In genomic region chrX:101427774-101428173, GRCm38 (mm10) we compare ENCODE assay signal across 8 mouse cellular contexts. TPM values are rescaled to one million over a fixed set of nuclear protein-coding genes. Genes with fewer than 3 reads are reported as not detected.
DNase-seq lines count a peak whose midpoint lies in the region; ATAC-seq and TF ChIP-seq lines count a peak whose summit lies in the region.

No protein-coding gene starts in this region.

- TF ChIP-seq EP300 in liver, embryonic 14.5 days (IDR thresholded peaks at IDR 0.05; ENCODE audit: low read depth) = no peak

- H3K36me3 ChIP-seq in hindbrain, embryonic 10.5 days = peaks cover 18% of the 10 kb centered on the region
- no peaks in the 10 kb centered on the region; the same call in 1 of the 2 replicates for H3K36me3 ChIP-seq in hindbrain, embryonic 12.5 days
- H3K36me3 ChIP-seq in G1E (replicated peaks) = peaks cover 11% of the 10 kb centered on the region
- peaks cover 4% of the 10 kb centered on the region for H3K36me3 ChIP-seq in liver, embryonic 14.5 days (replicated peaks; ENCODE audit: control insufficient read depth, insufficient read depth, low read depth)
- no peaks in the 10 kb centered on the region for H3K36me3 ChIP-seq in intestine, embryonic 16.5 days (ENCODE audit: control insufficient read depth, insufficient read depth, low read length)

- H3K4me3 ChIP-seq in hindbrain, embryonic 10.5 days = no peak overlapping the region
- no peak overlapping the region for H3K4me3 ChIP-seq in hindbrain, embryonic 12.5 days
- H3K4me3 ChIP-seq in G1E (ENCODE audit: low read depth, low read length) = no peak overlapping the region
- H3K4me3 ChIP-seq in liver, embryonic 14.5 days (ENCODE audit: insufficient read depth in 1 of 2, low read depth in 2 of 2, low read length in 2 of 2) = no peak overlapping the region
- no peak overlapping the region for H3K4me3 ChIP-seq in intestine, embryonic 16.5 days (ENCODE audit: low read length)

- TF ChIP-seq CTCF in G1E (IDR thresholded peaks at IDR 0.05; ENCODE audit: low read depth, low read length) = 0 out of 2 replicates have a peak, but pooled peaks have one; percentile 23
- peak; percentile 61 for TF ChIP-seq CTCF in liver, embryonic 14.5 days (IDR thresholded peaks at IDR 0.05; ENCODE audit: low read depth)

- H3K9ac ChIP-seq in hindbrain, embryonic 12.5 days = no peak overlapping the region
- no peak overlapping the region for H3K9ac ChIP-seq in liver, embryonic 14.5 days (replicated peaks)
- H3K9ac ChIP-seq in intestine, embryonic 16.5 days (ENCODE audit: low read depth, low read length) = no peak overlapping the region

- no peaks in the 10 kb centered on the region for H3K9me3 ChIP-seq in hindbrain, embryonic 10.5 days
- H3K9me3 ChIP-seq in hindbrain, embryonic 12.5 days (replicated peaks) = no peaks in the 10 kb centered on the region
- H3K9me3 ChIP-seq in G1E (replicated peaks) = no peaks in the 10 kb centered on the region
- no peaks in the 10 kb centered on the region for H3K9me3 ChIP-seq in liver, embryonic 14.5 days (ENCODE audit: control insufficient read depth, low read length)
- H3K9me3 ChIP-seq in intestine, embryonic 16.5 days (ENCODE audit: control insufficient read depth, low read length) = no peaks in the 10 kb centered on the region

- WGBS in hindbrain, embryonic 10.5 days = 3% methylated on average over 1 of the region's 1 CpGs
- WGBS in hindbrain, embryonic 12.5 days = 0% methylated on average over 1 of the region's 1 CpGs
- 0% methylated on average over 1 of the region's 1 CpGs for WGBS in liver, embryonic 14.5 days (ENCODE audit: insufficient replicate concordance)
- WGBS in intestine, embryonic 16.5 days = 13% methylated on average over 1 of the region's 1 CpGs

- no peak for ATAC-seq in hindbrain, embryonic 12.5 days (ENCODE audit: low FRiP score)
- no peak for ATAC-seq in G1E (ENCODE audit: extremely low read depth, insufficient number of reproducible peaks, low FRiP score, poor library complexity, severe bottlenecking)
- no peak for ATAC-seq in liver, embryonic 14.5 days (ENCODE audit: insufficient read depth)
- ATAC-seq in granulocyte monocyte progenitor cell, adult 5-6 weeks (replicated peaks; ENCODE audit: poor library complexity, severe bottlenecking) = no peak
- no peak for ATAC-seq in intestine, embryonic 16.5 days

- no peak overlapping the region for H3K4me2 ChIP-seq in hindbrain, embryonic 12.5 days (replicated peaks)
- peak overlapping the region; percentile 73 for H3K4me2 ChIP-seq in liver, embryonic 14.5 days (ENCODE audit: low read depth)
- no peak overlapping the region for H3K4me2 ChIP-seq in intestine, embryonic 16.5 days (ENCODE audit: low read depth, low read length)

- 0 out of 2 replicates have a peak, but pooled peaks cover 4% of the 10 kb centered on the region for H3K27me3 ChIP-seq in hindbrain, embryonic 10.5 days (ENCODE audit: insufficient read depth, poor library complexity, severe bottlenecking)
- H3K27me3 ChIP-seq in hindbrain, embryonic 12.5 days = peaks cover 3% of the 10 kb centered on the region; the same call in 1 of the 2 replicates
- H3K27me3 ChIP-seq in G1E (ENCODE audit: insufficient read depth, low read length) = no peaks in the 10 kb centered on the region
- H3K27me3 ChIP-seq in liver, embryonic 14.5 days (ENCODE audit: control insufficient read depth, insufficient read depth, low read length) = no peaks in the 10 kb centered on the region
- H3K27me3 ChIP-seq in intestine, embryonic 16.5 days (replicated peaks; ENCODE audit: control insufficient read depth, insufficient read depth, low read length) = no peaks in the 10 kb centered on the region

- H3K4me1 ChIP-seq in hindbrain, embryonic 10.5 days (replicated peaks) = no peaks in the 10 kb centered on the region
- H3K4me1 ChIP-seq in hindbrain, embryonic 12.5 days = 0 out of 2 replicates have a peak, but pooled peaks cover 3% of the 10 kb centered on the region
- peaks cover 19% of the 10 kb centered on the region for H3K4me1 ChIP-seq in G1E (ENCODE audit: insufficient read depth, low read depth, low read length)
- H3K4me1 ChIP-seq in liver, embryonic 14.5 days (replicated peaks; ENCODE audit: control insufficient read depth in 2 of 2, insufficient read depth in 2 of 2, low read length in 1 of 2) = peaks cover 0 to 8% of the 10 kb centered on the region in 2 experiments; a peak in 3 of 4 replicates
- no peaks in the 10 kb centered on the region for H3K4me1 ChIP-seq in intestine, embryonic 16.5 days (ENCODE audit: control insufficient read depth, insufficient read depth, low read length)

- peak; percentile 7 for DNase-seq in hindbrain, embryonic 10.5 days (ENCODE audit: low spot score)
- DNase-seq in B cell, adult 2 months = peak; percentile 42 to 44
- no peak for DNase-seq in G1E (ENCODE audit: low spot score)
- peak in 2 of 3 experiments; percentile 12 to 26 for DNase-seq in liver, embryonic 14.5 days (ENCODE audit: low read depth in 3 of 3, low spot score in 3 of 3)
- DNase-seq in Muller cell, postnatal 12 days (ENCODE audit: inconsistent ontology term) = no peak

- H3K27ac ChIP-seq in hindbrain, embryonic 10.5 days = no peak overlapping the region
- no peak overlapping the region for H3K27ac ChIP-seq in hindbrain, embryonic 12.5 days
- H3K27ac ChIP-seq in liver, embryonic 14.5 days = peak overlapping the region; percentile 79; the same call in 1 of the 2 replicates
- H3K27ac ChIP-seq in intestine, embryonic 16.5 days (ENCODE audit: low read length) = no peak overlapping the region

RNA-seq across cellular contexts. Expression of gene Nono, which starts 1.3 kb away (rescaled TPM):
- polyA plus RNA-seq in hindbrain, embryonic 10.5 days (2016; fragmentation: Nextera tagmentation; extraction: Ambion mirVana) = 554 and 625 TPM in 2 replicates
- 502 and 525 TPM in 2 replicates for polyA plus RNA-seq in hindbrain, embryonic 12.5 days (2016; fragmentation: Nextera tagmentation; extraction: Ambion mirVana)
- total RNA-seq in G1E (2014; fragmentation: Nextera tagmentation) (573 and 719 TPM in 2 replicates), G1E (2017) (500 and 525 TPM in 2 replicates)
- polyA plus RNA-seq in G1E (2012) = 54.1 and 100 TPM in 2 replicates
- polyA plus RNA-seq in liver, embryonic 14.5 days (2012; rRNA removed) = 78.8 and 117 TPM in 2 replicates
- polyA plus RNA-seq in liver, embryonic 14.5 days (2014; fragmentation: Nextera tagmentation; extraction: Ambion mirVana) = 103 and 113 TPM in 2 replicates
- total RNA-seq in granulocyte monocyte progenitor cell, adult 5-6 weeks (2014; fragmentation: Nextera tagmentation) = 239 and 268 TPM in 2 replicates
- 475 and 508 TPM in 2 replicates for total RNA-seq in granulocyte monocyte progenitor cell, adult 5-6 weeks (2017)
- polyA plus RNA-seq in intestine, embryonic 16.5 days (2015; fragmentation: Nextera tagmentation; extraction: Ambion mirVana) = 272 and 304 TPM in 2 replicates

RNA-seq across cellular contexts. Expression of gene Zmym3, which starts 7.1 kb away (rescaled TPM):
- polyA plus RNA-seq in hindbrain, embryonic 10.5 days (2016; fragmentation: Nextera tagmentation; extraction: Ambion mirVana) = 21.4 and 22.0 TPM in 2 replicates
- 43.5 and 52.6 TPM in 2 replicates for polyA plus RNA-seq in hindbrain, embryonic 12.5 days (2016; fragmentation: Nextera tagmentation; extraction: Ambion mirVana)
- total RNA-seq in G1E (2014; fragmentation: Nextera tagmentation) (68.7 and 83.0 TPM in 2 replicates), G1E (2017) (22.5 and 29.2 TPM in 2 replicates)
- 37.7 and 41.7 TPM in 2 replicates for polyA plus RNA-seq in G1E (2012)
- polyA plus RNA-seq in liver, embryonic 14.5 days (2012; rRNA removed) = 9.6 and 11.4 TPM in 2 replicates
- 4.3 and 4.4 TPM in 2 replicates for polyA plus RNA-seq in liver, embryonic 14.5 days (2014; fragmentation: Nextera tagmentation; extraction: Ambion mirVana)
- total RNA-seq in granulocyte monocyte progenitor cell, adult 5-6 weeks (2014; fragmentation: Nextera tagmentation) = 48.8 and 50.6 TPM in 2 replicates
- 33.7 and 52.5 TPM in 2 replicates for total RNA-seq in granulocyte monocyte progenitor cell, adult 5-6 weeks (2017)
- polyA plus RNA-seq in intestine, embryonic 16.5 days (2015; fragmentation: Nextera tagmentation; extraction: Ambion mirVana) = 18.5 and 19.5 TPM in 2 replicates

RNA-seq across cellular contexts. Expression of gene Itgb1bp2, which starts 21.1 kb away (rescaled TPM):
- 1.7 and 2.1 TPM in 2 replicates for polyA plus RNA-seq in hindbrain, embryonic 10.5 days (2016; fragmentation: Nextera tagmentation; extraction: Ambion mirVana)
- 3.7 and 7.5 TPM in 2 replicates for polyA plus RNA-seq in hindbrain, embryonic 12.5 days (2016; fragmentation: Nextera tagmentation; extraction: Ambion mirVana)
- total RNA-seq in G1E (2014; fragmentation: Nextera tagmentation) (2.2 and 5.7 TPM in 2 replicates), G1E (2017) (1.5 and 2.4 TPM in 2 replicates)
- 0.04 and 0.13 TPM in 2 replicates for polyA plus RNA-seq in G1E (2012)
- polyA plus RNA-seq in liver, embryonic 14.5 days (2012; rRNA removed) = 0.58 and 0.96 TPM in 2 replicates
- polyA plus RNA-seq in liver, embryonic 14.5 days (2014; fragmentation: Nextera tagmentation; extraction: Ambion mirVana) = 0.17 and 0.23 TPM in 2 replicates
- total RNA-seq in granulocyte monocyte progenitor cell, adult 5-6 weeks (2014; fragmentation: Nextera tagmentation) = 2.9 TPM in 1 of 2 replicates, not detected in the other
- 4.0 TPM in 1 of 2 replicates, not detected in the other for total RNA-seq in granulocyte monocyte progenitor cell, adult 5-6 weeks (2017)
- 1.3 TPM in 2 replicates for polyA plus RNA-seq in intestine, embryonic 16.5 days (2015; fragmentation: Nextera tagmentation; extraction: Ambion mirVana)

RNA-seq across cellular contexts. Expression of gene Gjb1, which starts 51.6 kb away (rescaled TPM):
- 0.46 TPM in 1 of 2 replicates, not detected in the other for polyA plus RNA-seq in hindbrain, embryonic 10.5 days (2016; fragmentation: Nextera tagmentation; extraction: Ambion mirVana)
- 0.22 and 0.60 TPM in 2 replicates for polyA plus RNA-seq in hindbrain, embryonic 12.5 days (2016; fragmentation: Nextera tagmentation; extraction: Ambion mirVana)
- total RNA-seq in G1E (2014; fragmentation: Nextera tagmentation) (not detected in 2 replicates), G1E (2017) (not detected in 2 replicates)
- not detected in 2 replicates for polyA plus RNA-seq in G1E (2012)
- polyA plus RNA-seq in liver, embryonic 14.5 days (2012; rRNA removed) = 42.1 and 62.5 TPM in 2 replicates
- polyA plus RNA-seq in liver, embryonic 14.5 days (2014; fragmentation: Nextera tagmentation; extraction: Ambion mirVana) = 52.5 and 56.6 TPM in 2 replicates
- not detected in 2 replicates for total RNA-seq in granulocyte monocyte progenitor cell, adult 5-6 weeks (2014; fragmentation: Nextera tagmentation)
- total RNA-seq in granulocyte monocyte progenitor cell, adult 5-6 weeks (2017) = not detected in 2 replicates
- 119 and 154 TPM in 2 replicates for polyA plus RNA-seq in intestine, embryonic 16.5 days (2015; fragmentation: Nextera tagmentation; extraction: Ambion mirVana)

Comparison
In these comparisons a context has a peak if more than half of its experiments do, and no peak if none do; other contexts are left out.
1. DNase-seq: peak in hindbrain, embryonic 10.5 days (single experiment), B cell, adult 2 months (2 of 2) and liver, embryonic 14.5 days (2 of 3); none in G1E (single experiment) and Muller cell, postnatal 12 days (single experiment).